Mouse (Mus musculus) adrenal gland, adult 18-20 months (tissue): Measurements from ENCODE around the gene Tmcc2. TPM values are rescaled to one million over a fixed set of nuclear protein-coding genes. Genes with fewer than 3 reads are reported as not detected.

Experiments
- DNase-seq, 2 experiments: peaks; one replicate each; pipeline ENCODE4 v3.0.0; 2021 to 2022; ENCODE audit warnings: low spot score in 2 of 2
- long read RNA-seq, 2 experiments: library from polyadenylated mRNA; stranded (forward); transcript quantifications; one replicate each; pipeline ENCODE4 v2.0.0; 2021
- total RNA-seq, 2 experiments: library from RNA; stranded (reverse); gene quantifications; 1 replicate in 1 of 2; 2 replicates in 1 of 2; pipeline ENCODE4 v1.2.3; 2021

Tmcc2 gene
- total RNA-seq = 10 to 100 TPM in 1 of 2 experiments, 1 to 10 TPM in 1; 8.5 to 10.5 TPM
- long read RNA-seq, experiment 1, transcript Tmcc2-201 (5 exons, 3,410 nt) = major isoform, 10 of 13 reads
- long read RNA-seq, experiment 1, partial matches to known transcripts = 1 of 13 reads
- long read RNA-seq, experiment 1, other reads (novel, unspliced or antisense) = 1 of 13 reads
- long read RNA-seq, experiment 2, partial matches to known transcripts = 2 of 6 reads
- long read RNA-seq, experiment 2, other reads (novel, unspliced or antisense) = 1 of 6 reads

- DNase-seq = peak; percentile 18 to 41
These were observed at the start of gene Tmcc2 for GRCm38 (mm10) chr1:132390691-132391579. Gene Tmcc2, minus strand, starts transcription at chr1:132391281.

DNA sequence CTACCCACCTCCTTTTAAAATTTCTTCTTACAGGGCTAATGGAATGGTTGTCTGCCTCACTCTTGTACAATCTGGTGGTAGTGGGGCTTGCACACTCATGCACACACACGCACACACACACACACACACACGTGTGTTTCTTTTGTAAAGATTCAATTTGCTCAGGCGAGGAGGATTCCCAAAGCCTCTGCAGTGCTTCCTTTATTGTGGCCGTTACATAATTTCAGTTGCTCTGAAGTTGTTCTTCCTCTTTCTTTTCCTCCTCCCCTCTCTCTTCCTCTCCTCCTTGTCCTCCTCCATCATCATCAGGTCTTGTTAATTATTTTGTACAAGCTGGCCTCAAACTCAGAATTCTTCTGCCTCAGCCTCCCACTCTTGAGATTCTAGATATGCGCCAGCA is 46.3 kb upstream of the Tmcc2 start:
- DNase-seq = no peak

DNA sequence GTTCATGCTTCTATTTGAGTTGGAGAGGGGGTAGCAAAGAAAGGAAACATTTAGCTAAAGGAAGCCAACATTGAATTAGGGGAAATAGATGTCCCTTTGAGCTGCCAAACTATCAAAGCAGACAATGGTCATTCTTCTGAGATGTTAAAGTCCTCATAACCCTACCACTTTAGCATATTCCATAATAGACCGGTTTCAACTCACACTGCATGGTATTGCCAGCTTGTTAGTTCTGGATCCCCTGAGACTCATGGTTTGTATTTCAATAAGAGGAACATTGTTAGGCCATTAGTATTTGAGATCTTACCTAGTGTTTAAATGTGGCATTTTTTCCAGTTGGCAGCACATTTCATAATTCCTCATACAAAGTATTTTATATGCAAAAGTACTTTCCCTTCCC is 45.9 kb upstream of the Tmcc2 start:
- DNase-seq = no peak

DNA sequence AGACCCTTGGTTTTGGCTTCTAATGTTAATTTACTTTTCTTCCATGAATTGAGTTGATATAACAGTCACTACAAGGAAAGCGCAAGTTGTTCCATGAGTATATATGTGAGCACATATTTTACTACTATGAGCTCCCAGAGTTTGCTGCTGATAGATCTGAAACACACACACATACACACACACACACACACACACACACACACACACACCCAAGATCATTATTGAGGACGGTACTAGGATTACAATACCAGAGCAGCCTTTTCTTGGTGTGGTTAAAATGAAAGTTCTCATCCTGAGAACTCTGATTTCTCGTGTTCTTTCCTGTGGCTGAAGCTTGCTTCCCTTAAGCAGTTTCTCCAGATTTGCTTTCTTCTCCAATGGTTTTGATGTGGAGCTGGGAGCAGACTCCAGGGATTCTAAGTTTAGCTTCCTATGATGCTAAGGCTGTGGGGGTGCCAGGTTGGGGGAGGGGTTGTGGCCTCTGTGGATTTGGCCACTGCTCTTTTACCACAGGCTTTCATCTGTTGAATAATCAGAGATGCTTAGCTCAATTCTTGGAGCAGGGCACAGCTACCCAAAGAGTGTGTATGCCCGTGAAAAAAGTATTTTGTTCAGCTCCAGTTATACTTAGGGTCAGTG is 45.4 kb upstream of the Tmcc2 start:
- DNase-seq = no peak

DNA sequence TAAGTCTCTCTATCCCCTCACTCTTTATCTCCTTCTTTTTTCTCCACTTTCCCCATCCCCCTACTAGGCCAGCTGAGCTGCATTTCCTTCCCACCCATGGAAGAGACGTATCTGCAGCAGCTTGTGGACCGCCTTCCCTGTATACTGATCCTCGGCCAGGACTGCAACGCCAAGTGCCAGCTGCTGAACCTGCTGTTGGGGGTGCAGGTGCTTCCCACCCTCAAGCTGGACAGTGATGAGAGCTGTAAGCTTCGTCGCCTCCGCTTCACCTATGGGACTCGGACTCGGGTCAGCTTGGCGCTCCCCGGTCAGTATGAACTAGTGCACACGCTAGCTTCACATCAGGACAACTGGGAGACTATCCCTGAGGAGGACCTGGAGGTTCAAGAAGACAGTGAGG is 43.0 kb upstream of the Tmcc2 start:
- no peak for DNase-seq

DNA sequence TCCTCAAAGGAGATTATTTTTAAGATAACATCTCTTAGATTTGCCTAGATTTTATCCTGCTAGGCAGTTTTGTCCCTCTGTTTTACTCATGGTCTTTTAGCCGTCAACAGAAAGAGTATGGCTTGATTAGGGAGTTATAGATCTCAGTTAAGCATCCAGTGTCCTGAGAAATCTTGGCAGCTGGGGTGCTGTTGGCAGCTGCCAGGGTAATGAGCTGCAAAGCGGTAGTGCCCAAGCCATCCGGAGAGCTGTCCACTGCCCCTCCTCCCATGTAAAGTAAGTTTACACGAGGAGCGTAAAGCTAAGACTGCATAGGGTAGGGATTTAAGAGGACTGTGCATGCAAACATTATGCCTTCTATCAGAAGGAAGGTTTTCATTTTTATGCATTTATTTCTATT is 42.3 kb upstream of the Tmcc2 start:
- no peak for DNase-seq

- no peak for DNase-seq
These were observed 40.6 kb upstream of the Tmcc2 start for GRCm38 (mm10) chr1:132431716-132432115.

- no peak for DNase-seq
These were observed 39.7 kb upstream of the Tmcc2 start for GRCm38 (mm10) chr1:132430818-132431217.

DNA sequence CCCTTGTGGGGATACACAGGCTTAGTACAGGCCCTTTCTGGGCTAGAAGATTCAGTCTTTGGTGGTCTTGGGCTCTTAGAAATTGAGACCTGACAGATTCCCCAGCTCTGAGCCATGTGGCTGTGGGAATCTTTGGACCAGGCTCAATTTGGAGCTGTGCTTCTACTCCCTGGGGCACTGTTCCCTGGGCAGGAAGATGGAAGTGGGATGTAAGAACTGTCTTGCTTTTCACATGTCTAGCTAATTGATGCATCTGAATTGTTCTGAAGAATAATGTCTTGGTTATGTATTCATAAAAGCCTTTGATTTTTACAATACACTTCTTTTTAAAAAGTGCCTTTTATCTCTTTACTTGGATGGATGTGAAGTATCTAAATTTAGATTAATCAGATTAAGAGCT is 34.5 kb upstream of the Tmcc2 start:
- no peak for DNase-seq

- no peak for DNase-seq
These were observed 32.0 kb upstream of the Tmcc2 start for GRCm38 (mm10) chr1:132422912-132423696.

- DNase-seq = no peak
These were observed 29.6 kb upstream of the Tmcc2 start for GRCm38 (mm10) chr1:132420662-132421061.

- no peak for DNase-seq
These were observed 29.1 kb upstream of the Tmcc2 start for GRCm38 (mm10) chr1:132420206-132420605.

DNA sequence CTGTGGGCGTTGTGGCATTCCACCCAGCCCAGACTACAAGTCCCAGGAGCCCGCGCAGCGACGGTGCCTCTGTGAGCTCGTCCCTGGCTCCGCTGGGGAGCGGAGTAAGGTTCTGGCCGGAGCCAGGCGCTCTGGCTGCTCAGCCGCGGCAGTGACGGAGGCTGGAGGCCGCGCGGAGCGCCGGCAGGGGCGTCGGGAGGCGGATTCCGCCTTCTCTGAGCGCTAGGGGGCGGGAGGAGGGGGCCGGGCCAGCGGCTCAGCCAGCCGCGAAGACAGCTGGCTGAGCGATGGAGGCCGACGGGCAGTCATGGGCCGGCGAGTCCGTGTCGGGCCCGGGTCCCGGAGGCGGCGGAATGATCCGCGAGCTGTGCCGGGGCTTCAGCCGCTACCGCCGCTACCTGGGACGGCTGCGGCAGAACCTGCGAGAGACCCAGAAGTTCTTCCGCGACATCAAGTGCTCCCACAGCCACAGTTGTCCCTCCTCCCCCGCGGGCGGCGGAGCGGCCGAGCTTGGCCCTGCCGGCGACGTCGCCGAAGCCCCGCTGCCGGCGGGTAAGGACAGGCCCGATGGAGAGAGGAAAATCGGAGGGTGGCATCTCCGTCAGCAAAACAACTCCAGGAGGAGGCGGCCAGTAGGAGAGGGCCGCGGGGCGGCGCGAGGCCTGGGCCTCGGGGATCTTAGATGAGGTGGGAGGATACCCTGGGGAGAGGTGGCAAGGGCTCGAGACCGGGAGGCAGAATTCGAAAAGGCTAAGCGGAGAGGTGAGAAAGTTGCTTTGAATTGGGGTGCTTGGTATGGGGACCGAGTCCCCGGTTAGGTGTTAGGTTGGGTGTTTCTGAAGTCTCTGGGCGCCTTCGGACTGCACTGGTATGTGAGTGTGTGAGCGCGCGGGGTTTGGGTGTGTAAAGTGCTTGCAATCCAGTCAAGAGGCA is 26.5 kb upstream of the Tmcc2 start, which contains the start of gene Dstyk:
TSS of gene Dstyk (plus strand) at position 237 of the 933 bp plus-strand sequence.
- peak; percentile 87 to 88 for DNase-seq

DNA sequence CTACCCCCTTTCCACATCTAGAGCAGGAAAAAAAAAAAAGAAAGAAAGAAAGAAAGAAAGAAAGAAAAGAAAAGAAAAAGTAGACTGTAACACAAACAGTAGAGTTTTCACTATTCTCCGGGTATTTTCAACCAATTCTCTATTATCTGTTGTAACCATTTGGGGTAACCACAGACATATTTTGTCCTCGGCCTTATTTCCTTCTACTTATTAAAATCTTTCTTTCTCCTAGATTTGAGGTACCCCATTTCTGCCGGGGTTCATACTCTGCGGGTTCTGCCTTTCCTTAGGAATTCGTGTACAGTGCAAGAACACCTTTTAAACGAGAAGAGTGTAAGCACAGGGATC is 25.8 kb upstream of the Tmcc2 start:
- DNase-seq = no peak

DNA sequence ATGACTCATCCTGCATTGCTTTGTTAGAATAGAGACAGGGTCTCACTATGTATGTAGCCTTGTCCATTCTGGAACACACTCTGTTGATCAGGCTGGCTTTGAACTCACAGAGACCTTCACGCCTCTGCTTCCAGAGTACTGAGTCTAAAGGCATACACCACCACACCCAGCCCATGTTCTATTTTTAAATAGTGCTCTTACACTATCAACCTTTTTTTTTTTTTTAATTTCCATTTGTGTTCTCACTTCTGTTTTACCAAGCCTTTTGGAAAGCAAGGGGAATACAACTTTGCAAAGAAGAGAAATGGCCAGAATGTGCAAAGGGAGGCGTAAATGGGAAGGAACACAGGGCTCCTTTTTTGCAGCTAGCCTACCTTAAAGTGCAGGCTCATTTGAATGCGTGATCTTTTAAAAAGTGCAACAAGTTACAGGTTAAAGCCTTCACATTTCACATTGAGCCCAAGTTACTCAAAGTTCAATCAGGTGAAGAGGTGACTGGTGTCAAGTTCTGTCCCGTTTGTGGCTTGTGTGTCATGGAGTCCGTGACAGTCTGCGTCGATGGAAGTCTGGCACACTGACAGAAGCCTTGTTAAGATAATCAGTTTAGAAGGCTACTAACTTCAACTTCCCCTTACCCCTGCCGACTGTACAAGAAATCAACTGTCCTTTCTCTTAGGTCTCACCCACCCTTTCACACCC is 25.3 kb upstream of the Tmcc2 start:
- no peak for DNase-seq

DNA sequence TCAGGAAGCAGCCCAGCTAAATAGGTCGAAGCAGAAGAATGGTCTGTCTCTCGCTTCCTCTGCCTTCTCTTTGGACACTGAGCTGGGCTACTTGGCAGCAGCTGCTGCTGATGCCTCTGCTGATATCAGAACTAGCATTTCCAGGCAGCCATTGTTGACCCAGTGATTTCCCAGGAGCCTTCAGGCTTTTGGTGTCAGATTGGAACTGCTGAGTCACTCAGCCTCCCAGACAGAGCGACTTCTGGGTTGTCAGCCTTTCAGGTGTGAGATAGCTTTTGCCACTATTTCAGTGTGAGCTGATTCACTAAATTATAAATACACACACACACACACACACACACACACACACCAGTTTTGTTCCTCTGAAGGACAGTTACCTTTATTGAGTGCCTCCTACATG is 19.6 kb upstream of the Tmcc2 start:
- DNase-seq = no peak

- no peak for DNase-seq
These were observed 10.8 kb upstream of the Tmcc2 start for GRCm38 (mm10) chr1:132401843-132402242.

GRCm38 (mm10) chr1:132400538-132400937 is 9.5 kb upstream of the Tmcc2 start:
- DNase-seq = no peak

GRCm38 (mm10) chr1:132396705-132397104 is 5.6 kb upstream of the Tmcc2 start:
- no peak for DNase-seq
